Mouse (Mus musculus) layer of hippocampus, postnatal 14 days (tissue): Measurements from ENCODE around the gene L1cam. TPM values are rescaled to one million over a fixed set of nuclear protein-coding genes. Genes with fewer than 3 reads are reported as not detected.

Experiments used
- DNase-seq, 2 experiments: peaks; one replicate each; pipeline ENCODE4 v3.0.0; 2021 to 2022; ENCODE audit warnings: low spot score in 2 of 2, mixed read lengths in 1 of 2
- total RNA-seq, 2 experiments: library from RNA; stranded (reverse); gene quantifications; 2 replicates each; pipeline ENCODE4 v1.2.3; 2021

The L1cam gene
- total RNA-seq, 2 experiments from 2014 or later: 213 to 217 TPM

DNA sequence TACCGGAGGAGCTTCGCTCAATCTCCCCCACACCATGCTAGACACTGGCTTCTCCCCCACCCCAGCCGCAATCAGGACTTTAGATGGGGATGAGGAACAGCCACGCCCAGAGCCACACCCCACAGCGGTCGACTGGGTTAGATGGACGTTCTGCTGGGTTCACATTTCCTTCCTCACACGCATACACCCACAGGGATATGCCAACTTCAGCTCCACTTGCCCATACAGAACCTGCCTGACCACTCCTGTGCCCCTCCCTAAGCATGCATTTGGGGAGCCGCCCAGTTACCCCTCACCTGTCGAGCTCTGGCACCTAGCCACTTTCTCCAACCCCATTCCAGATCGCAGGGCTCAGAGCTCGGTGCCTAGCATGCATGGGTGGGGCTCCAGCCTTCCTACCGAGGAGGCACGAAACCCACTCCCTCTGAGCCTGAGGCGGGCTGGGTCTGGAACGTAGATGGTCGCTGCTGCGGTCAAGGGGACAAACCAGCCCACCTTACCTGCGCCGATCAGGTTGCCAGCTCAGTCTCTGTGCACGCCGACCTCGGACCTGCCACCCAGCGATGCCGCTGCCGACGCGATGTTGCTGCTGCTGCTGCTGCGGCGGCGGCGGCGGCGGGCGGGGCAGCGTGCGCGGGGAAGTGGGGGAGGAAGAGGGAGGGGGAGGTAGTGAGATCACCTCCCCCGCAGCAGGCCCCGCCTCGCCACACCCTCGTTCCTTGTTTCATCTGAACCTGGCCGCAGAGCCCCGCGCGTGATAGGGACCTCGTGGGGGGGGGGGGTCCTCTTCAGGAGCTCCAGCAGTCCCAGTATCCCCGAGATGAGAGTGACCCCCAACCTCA lies 15.5 kb downstream of the L1cam start:
- DNase-seq: no peak

- no peak for DNase-seq
Measured at GRCm38 (mm10) chrX:73877014-73877413, 18.9 kb downstream of the L1cam start.

DNA sequence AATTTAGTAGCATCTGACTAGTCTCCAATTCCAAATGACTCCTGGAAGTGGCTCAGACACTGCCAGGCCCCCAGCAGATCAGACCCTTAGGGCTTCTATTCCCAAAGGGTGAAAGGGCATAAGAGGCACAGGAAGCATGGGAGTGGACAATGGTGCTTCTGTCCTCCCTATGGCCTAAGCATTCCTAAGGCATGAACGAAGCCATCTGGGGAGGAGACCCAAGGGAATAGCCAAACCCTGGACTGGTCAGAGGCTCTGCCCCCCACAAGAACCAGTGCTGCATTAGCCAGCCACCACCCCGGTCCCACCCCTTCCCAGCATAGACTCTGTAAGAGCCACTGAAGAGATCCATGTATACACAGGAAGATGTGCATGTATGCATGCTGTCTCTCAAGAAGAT lies 20.0 kb downstream of the L1cam start:
- no peak for DNase-seq

DNA sequence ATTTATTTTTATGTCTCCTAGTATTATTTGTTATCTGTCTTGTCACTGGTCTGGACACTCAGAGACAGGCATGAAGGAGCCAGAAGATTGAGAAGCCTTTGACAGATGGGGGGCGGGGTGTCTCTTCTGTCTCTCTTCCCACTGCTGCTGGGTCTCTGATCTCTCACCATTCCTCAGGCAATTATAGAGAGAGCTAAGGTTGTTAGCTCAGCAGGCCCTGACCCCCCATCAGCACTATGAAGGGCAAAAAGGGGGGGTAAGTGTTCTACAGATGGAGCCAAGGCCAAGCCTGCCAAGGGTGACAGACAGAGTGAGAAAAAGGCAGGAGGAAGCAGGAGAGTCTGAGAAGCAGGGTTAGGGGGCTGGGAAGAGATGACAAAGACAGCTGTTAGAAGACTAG lies 23.9 kb downstream of the L1cam start:
- DNase-seq: no peak

DNA sequence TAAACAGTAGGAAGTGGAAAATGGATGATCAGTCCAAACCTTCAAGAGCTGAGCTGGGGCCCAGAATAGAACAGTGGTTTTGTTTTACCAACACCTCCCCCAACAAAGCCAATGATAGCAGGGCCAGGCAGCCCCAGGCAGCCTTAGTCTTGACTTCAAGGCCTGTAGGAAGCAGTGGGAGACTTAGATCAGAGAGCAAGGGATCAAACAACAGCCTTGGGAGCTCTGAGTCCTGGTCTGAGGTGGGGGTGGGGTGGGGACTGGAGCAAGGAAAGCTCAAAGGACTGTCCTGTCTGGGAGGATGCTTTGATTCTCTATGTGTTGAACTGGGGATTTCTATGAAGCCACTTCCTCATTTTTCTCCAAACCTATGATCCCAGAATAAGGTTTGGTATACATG lies 24.4 kb downstream of the L1cam start:
- DNase-seq: no peak

- DNase-seq: no peak
Measured at GRCm38 (mm10) chrX:73869334-73869733, 26.6 kb downstream of the L1cam start.

- no peak for DNase-seq
Measured at GRCm38 (mm10) chrX:73867852-73868251, 28.1 kb downstream of the L1cam start.

DNA sequence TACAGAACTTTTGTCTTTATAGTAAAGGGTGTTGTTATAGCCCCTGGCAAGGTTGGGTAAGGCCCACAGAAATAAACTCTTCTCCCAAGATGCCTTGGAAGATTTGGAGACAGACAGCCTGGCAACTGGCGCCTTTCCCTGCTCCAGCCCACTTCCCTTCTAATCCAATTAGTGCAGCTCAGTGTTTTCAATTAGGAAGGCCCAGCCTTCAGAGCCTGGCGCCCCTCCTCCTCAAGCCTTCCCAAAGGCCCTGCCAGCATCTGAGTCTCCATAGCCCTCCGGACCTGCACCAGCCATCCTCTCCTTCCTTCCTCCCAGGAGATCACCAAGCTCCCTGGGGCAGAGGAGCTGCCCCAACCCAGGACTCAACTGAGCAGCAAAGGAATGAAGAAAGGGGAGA lies 28.6 kb downstream of the L1cam start:
- peak in 1 of 2 experiments; percentile 12 for DNase-seq

- DNase-seq: no peak
Measured at GRCm38 (mm10) chrX:73864692-73865091, 31.2 kb downstream of the L1cam start.

DNA sequence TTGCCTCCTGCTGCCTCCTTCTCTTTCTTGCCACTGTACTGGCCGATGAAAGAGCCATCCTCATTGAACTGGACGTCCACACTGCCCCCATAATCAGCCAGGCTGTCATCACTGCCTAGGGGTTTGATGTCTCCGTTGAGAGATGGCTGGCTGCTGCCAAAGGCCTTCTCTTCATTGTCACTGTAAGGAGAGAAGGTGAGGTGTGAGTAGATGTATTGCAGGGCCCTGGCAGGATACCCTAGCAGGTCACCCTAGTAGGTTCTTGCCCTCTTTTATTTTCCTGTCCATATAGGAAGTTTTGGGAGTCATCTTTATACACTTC lies 40.9 kb downstream of the L1cam start:
- no peak for DNase-seq

DNA sequence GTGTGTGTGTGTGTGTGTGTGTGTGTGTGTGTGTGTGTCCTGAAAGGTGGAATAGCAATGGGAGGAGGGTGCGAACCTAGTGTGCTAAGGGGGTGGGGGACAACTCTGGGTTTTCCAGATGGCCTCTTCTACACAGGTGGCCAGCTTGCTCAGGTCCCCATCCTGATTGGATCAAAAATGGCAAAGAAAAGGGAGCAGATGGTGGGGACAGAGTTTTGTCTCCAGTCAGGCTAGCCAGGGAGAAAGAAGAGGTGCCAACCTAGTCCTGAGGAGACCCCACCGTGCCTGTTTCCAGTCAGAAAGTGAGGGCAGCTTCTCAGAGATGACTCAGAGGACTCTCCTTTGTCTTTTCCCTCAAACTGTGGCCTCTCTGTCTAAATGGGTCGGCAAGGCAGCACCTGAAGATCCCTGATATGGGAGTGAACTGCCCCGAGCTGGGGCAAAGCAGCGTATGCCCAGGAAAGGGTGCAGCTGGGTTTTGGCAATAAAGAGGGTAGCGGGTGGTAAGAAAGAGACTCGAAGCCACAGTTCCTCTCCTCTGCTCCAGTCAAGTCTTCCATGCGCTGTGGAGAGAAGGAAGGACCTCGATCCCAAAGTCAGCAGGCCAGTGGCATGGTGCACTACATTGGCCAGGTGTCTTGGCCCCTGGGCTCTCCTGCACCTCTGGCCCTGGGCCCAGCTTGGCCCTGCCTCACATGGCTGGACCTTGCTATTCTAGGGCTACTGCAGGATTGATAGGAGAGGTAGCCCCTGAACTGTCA lies 41.4 kb downstream of the L1cam start:
- DNase-seq: no peak

- DNase-seq: no peak
Measured at GRCm38 (mm10) chrX:73836691-73837090, 59.2 kb downstream of the L1cam start.

GRCm38 (mm10) chrX:73835731-73836130 lies 60.2 kb downstream of the L1cam start:
- DNase-seq: no peak

- peak; percentile 48 to 59 for DNase-seq
Measured at GRCm38 (mm10) chrX:73824185-73825151, 71.4 kb downstream of the L1cam start, which contains the start of gene Pdzd4. Pdzd4 (minus strand) TSS chrX:73824969.

- DNase-seq: no peak
Measured at GRCm38 (mm10) chrX:73823747-73824146, 72.2 kb downstream of the L1cam start.

- DNase-seq: no peak
Measured at GRCm38 (mm10) chrX:73816596-73817314, 79.2 kb downstream of the L1cam start.

DNA sequence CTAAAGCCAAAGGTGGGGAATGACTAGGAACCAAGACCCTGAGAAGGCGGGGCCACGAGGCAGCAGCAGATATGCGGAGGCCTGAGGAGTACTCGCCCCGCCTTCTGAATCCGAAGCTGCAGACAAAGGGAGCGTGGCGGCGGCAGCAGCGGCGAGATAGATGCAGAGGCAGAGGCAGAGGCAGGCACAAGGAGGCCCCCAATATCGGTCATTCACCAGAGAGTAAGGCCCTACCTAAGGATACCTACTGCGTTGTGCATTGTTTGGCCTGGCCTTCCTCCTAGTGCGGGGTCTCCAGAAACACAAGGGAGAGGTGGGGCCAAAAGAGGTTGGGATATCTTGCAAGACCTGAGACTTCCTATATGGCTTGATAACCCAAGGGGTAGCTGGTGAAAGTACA lies 80.8 kb downstream of the L1cam start:
- DNase-seq: no peak

- DNase-seq: no peak
Measured at GRCm38 (mm10) chrX:73805814-73806213, 90.1 kb downstream of the L1cam start.
